Mouse (Mus musculus): ENCODE data around the gene Tmem220.

Tmem220 gene

GRCm38 (mm10) chr11:67024867-67025477 lies at the start of gene Tmem220:
Gene Tmem220 (plus strand): TSS chr11:67025154.
- peak; percentile 85 to 86 for DNase-seq

- DNase-seq = no peak
These were observed 49.2 kb upstream of the Tmem220 start for GRCm38 (mm10) chr11:66975606-66976330.

- DNase-seq = no peak
These were observed 43.4 kb upstream of the Tmem220 start for GRCm38 (mm10) chr11:66981336-66982115.

DNA sequence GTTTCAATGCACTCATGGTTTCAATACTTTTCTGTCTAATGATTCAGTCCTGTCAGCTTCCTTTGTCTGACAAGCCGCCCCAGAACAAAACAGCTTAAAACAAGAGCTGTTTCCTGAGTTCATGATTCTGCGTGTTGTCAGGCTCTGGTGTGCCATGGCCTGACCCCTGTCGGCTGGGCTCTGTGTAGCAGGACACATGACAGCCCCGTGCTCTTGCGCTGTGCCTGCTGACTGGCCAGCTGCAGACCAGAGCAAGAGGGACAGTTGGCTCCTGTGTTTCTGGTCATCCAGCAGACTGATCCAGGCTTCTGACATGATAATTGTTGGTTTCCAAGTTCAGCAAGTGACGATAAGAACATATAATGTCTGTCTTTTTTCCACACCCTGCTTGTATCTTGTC lies 42.2 kb upstream of the Tmem220 start:
- DNase-seq = peak; percentile 4 to 7

DNA sequence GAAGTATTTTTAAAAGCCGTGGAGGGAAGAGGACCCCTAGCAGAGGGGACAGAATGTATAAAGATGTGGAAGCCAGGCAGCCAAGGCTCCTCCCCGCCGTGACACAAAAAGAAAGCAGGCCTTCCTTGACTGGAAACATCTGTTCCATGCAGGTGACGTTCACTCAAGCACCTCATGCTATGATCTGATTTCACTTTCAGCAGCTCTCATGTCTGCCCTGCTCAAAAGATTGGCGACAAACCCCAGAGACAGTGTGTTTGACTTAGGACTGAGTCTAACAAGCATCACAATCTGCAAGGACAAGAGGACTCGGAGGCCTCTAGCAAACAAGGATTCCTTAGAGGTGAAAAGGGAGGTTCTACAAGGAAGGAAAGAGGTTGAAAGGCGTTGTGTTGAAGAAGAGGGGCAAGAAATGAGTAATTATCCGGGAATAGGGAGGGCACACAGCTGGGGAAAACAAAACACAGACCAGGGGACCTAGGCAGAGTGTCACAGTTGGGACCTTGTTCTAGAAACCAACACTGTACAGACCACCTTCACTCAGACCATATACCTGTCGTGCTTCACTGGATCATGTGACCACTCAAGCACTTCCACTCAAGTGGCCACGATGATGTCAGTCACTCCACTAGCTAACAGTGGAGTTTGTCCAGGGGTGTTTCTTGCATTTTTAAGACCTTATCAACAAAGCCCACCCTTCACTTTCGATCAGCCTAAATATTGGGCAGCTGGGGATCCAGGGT lies 41.4 kb upstream of the Tmem220 start:
- DNase-seq = no peak

- peak; percentile 18 to 23 for DNase-seq
These were observed 40.5 kb upstream of the Tmem220 start for GRCm38 (mm10) chr11:66984165-66985135.

- no peak for DNase-seq
These were observed 39.7 kb upstream of the Tmem220 start for GRCm38 (mm10) chr11:66985136-66985702.

DNA sequence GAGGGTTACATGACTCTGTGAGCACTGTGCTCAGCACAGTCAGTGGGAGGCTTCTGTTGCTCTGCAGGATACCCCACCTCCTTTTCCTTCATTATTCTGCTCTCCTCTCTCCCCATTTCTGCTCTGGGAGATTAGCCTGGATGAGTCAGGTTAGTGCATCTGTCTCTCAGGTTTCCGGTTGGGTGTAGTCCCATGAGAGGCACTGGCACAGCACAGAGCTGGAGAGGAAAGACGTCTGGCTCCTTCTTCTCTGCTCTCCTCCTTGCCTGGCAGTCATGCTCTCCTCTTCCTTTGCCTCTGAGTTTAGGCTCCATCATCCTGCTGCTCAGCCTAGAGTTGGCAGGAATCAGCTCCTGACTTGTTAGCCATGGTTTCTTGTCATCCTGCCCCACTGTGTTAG lies 32.8 kb upstream of the Tmem220 start:
- no peak for DNase-seq

DNA sequence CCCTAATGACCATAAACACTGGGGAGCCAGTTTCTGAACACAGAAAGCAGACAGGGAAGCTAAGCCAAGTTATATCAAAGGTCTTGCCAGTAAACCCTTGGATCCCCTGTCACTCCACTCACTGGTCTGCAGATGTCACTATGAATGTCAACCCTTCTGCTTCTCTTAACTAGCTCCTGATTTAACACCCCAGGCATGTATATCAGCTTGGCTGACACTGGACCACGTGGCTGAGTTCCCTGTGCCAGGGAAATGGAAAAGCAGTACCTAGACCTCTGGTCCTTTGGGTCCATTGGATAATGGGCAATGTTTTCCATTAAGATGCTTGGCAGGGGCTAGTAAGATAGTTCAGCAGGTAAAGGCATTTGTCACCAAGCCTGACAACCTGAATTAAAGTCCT lies 31.3 kb upstream of the Tmem220 start:
- DNase-seq = no peak

DNA sequence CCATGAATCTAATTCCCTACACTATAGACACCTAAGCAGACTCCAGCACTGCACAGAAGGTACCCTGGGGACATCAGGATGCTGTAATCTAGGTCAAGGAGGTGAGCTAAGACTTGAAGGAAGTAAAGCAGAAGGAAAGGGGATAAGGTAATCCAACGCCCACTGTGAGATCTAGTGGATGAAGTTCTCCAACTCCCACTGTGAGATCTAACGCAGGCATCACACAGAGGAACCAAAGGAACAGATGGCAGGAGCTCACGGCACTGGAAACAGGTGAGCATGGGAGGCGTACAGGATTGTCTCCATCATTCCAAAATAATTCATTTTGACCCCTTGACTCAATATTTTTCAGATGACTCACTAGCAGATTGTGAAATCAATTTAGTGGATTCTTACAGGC lies 28.5 kb upstream of the Tmem220 start:
- DNase-seq = no peak

- no peak for DNase-seq
These were observed 26.2 kb upstream of the Tmem220 start for GRCm38 (mm10) chr11:66998467-66999403.

DNA sequence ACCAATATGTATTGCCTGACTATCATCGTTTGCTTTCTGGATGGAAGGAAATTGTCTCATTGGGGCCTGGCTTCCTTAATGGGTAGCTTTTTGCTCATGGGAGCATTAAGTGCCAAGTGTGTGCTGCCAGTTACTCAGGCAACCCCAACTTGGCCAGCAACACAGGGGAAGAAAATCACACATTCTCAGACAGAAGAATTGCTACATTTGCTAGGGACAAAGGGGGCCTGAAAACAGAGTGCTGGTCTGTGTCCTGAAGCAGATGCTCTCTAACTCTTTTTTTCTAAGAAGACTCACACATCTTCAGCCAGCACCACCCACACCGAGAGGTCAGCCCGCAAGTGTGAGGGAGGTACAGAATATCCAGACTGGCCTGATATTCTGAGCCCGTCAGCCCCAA lies 24.3 kb upstream of the Tmem220 start:
- no peak for DNase-seq

DNA sequence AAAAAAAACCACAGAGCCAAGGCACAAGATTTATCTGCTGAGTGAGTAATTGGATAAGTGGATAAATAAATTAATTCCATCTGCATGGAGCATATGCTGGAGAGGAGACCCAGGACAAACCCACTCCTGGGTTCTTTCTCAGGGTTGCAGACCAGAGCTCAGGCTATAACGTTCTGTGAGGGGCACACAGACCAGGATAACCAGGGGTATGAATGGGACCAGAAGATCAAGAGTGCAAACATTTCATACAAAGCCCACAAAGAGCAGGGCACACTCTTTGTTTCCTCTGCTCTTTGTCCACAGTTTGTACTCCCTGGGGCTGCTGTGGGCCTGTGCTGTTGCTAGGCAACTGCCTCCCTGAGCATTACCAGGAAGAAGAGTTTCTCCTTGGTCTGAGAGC lies 23.2 kb upstream of the Tmem220 start:
- no peak for DNase-seq

- no peak for DNase-seq
These were observed 22.0 kb upstream of the Tmem220 start for GRCm38 (mm10) chr11:67002911-67003310.

DNA sequence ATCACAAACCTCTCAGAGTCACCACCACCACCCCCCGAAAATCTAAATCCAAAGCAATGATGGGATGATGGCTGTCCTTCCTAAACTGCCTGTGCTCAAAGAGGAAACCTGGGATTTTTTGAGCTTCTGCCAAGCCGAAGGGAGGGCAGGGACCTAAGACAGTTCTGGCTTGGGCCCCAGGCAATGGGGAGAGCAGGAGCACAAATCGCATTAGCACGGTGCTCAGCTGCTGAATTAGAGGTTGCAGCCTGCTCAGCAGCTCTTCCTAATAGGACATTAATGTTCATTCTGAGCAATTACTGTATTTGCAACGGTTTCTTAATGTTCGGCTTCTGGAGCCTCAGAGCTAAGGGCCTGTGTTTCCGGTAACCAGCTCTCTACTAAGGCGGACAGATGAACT lies 17.0 kb upstream of the Tmem220 start:
- DNase-seq = no peak

GRCm38 (mm10) chr11:67008528-67008927 lies 16.4 kb upstream of the Tmem220 start:
- no peak for DNase-seq

- DNase-seq = no peak
These were observed 14.5 kb upstream of the Tmem220 start for GRCm38 (mm10) chr11:67010430-67010829.

DNA sequence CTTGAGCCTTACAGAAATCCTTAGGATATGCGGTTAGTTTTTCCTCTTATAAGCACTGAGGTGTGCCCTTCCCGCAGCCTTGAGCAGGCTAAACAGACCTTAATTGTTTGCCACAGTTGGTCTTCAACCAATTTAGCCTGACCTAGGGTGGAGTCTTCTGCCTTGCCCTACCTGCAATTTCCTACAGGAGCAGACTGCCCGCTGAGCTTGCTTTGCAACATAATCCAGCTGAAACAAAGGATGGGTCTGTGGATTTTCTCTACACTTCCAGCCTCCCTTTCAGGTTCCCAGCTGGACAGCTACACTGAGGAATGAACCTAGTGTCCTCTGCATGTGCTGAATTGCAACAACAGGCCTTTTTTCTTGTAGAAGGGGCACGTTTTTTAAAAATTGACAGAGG lies 13.3 kb upstream of the Tmem220 start:
- no peak for DNase-seq

GRCm38 (mm10) chr11:67017801-67018591 lies 7.0 kb upstream of the Tmem220 start:
- DNase-seq = no peak

Measured in thymus, adult 18-20 months (tissue).